Mouse (Mus musculus) midbrain, embryonic 13.5 days (tissue): ENCODE measurements at regions not wholly inside any gene's neighbourhood (a gene's known extent, or its start where the extent isn't known, plus 50 kb on each side); places are given as distances from the start of the nearest gene placed in this dataset.

Source experiments
- ATAC-seq: fragments of 200-750 bp; cut with Nextera tagmentation; 2 replicates; pipeline ENCODE4 v1.8.0; 2017; ENCODE audit warnings: mild to moderate bottlenecking, moderate TSS enrichment, moderate library complexity
- H3K27ac ChIP-seq: fragments of 300-500 bp; sonication (generic); 2 replicates; pipeline ENCODE4 v1.5.1; 2015; ENCODE audit warnings: inconsistent platforms, mild to moderate bottlenecking, moderate library complexity
- H3K27me3 ChIP-seq: fragments of 300-500 bp; sonication (generic); 2 replicates; pipeline ENCODE4 v1.6.1; 2015; ENCODE audit warnings: mild to moderate bottlenecking, inconsistent platforms
- H3K36me3 ChIP-seq: fragments of 300-500 bp; sonication (generic); 2 replicates; pipeline ENCODE4 v1.6.1; 2015; ENCODE audit warnings: mild to moderate bottlenecking, inconsistent platforms
- H3K4me1 ChIP-seq: fragments of 300-500 bp; sonication (generic); replicated peaks from 2 replicates; pipeline ENCODE4 v1.6.1; 2015; ENCODE audit warnings: inconsistent platforms
- H3K4me2 ChIP-seq: fragments of 300-500 bp; sonication (generic); replicated peaks from 2 replicates; pipeline ENCODE4 v1.6.1; 2015; ENCODE audit warnings: moderate library complexity, mild to moderate bottlenecking, inconsistent platforms
- H3K4me3 ChIP-seq: fragments of 300-500 bp; sonication (generic); replicated peaks from 2 replicates; pipeline ENCODE4 v1.5.1; 2015; ENCODE audit warnings: mild to moderate bottlenecking, inconsistent platforms
- H3K9ac ChIP-seq: fragments of 300-500 bp; sonication (generic); replicated peaks from 2 replicates; pipeline ENCODE4 v1.6.1; 2015; ENCODE audit warnings: mild to moderate bottlenecking, inconsistent platforms
- H3K9me3 ChIP-seq: fragments of 300-500 bp; sonication (generic); 2 replicates; pipeline ENCODE4 v1.6.1; 2016; ENCODE audit warnings: mild to moderate bottlenecking, inconsistent platforms
- WGBS: fragments of 180-500 bp; shearing (Covaris S2); methylation state at CpG from one replicate; pipeline ENCODE4 v1.1.7; 2015; 5-methylcytosine and 5-hydroxymethylcytosine counted together

DNA sequence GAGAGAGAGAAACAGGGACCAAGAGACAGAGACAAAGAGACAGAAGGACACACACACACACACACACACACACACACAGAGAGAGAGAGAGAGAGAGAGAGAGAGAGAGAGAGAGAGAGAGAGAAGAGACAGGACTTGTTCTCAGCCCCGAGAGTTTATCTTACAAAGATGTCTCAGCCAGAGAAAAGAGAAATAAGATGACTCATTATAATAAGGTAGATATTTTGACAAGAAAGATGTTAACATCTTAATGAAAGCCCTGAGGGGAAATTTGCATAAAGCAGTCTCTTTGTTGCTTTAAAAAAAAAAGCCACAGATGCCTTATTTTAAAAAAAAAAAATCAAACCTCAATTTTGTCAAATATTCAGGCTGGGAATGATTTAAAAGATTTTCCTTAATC lies 78.1 kb upstream of the Tnr start:
- H3K36me3 ChIP-seq = no peaks in the 10 kb centered on the region
- no peak for ATAC-seq
- no peak overlapping the region for H3K27ac ChIP-seq
- no peak overlapping the region for H3K9ac ChIP-seq
- H3K27me3 ChIP-seq = no peaks in the 10 kb centered on the region
- H3K9me3 ChIP-seq = no peaks in the 10 kb centered on the region
- no peak overlapping the region for H3K4me2 ChIP-seq
- 48% methylated on average over 1 of the region's 1 CpGs for WGBS
- no peak overlapping the region for H3K4me3 ChIP-seq
- 0 out of 2 replicates have a peak, but pooled peaks cover 4% of the 10 kb centered on the region for H3K4me1 ChIP-seq

DNA sequence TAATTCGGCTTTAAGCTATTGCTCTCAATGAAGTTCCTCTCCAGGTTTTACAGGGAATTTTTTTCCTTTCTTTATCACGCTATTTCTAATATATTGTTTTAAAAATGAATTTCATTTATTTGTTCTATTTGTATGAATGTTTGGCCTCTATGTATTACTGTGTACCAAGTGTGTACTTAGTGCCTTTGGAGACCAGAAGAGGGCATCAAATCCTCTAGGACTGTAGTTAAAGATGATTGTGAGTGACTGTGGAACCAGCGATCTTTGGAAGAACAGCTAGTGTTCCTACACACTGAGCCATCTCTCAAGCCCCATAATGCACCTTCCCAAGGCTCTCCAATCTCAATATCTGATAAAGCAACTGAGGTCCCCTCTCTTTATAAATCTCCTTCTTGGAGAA lies 72.1 kb upstream of the Tnr start:
- no peaks in the 10 kb centered on the region for H3K9me3 ChIP-seq
- no peak overlapping the region for H3K4me2 ChIP-seq
- WGBS = 81% methylated on average over 3 of the region's 3 CpGs
- no peaks in the 10 kb centered on the region for H3K27me3 ChIP-seq
- no peak overlapping the region for H3K4me3 ChIP-seq
- no peaks in the 10 kb centered on the region for H3K4me1 ChIP-seq
- no peaks in the 10 kb centered on the region for H3K36me3 ChIP-seq
- no peak overlapping the region for H3K9ac ChIP-seq
- H3K27ac ChIP-seq = no peak overlapping the region
- no peak for ATAC-seq

DNA sequence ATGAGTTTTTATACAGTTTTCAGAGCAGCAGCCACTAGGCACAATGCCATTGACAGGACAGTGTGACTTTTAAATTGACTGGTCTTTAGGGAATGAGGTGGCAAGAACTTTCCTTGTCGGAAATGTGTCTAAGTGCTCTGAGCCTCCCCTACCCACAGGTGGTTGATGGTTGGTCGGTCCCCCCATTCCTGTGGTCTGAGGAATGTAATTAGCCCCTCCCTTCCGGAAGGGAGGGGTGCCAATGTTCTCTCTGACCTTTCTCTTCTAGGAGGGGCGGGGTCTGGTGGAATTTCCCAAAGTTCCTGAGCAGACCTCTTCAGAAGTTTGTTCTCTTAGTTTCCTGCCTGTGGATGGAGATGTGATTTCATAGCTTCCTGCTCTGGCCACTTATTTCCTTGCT lies 62.7 kb upstream of the Tnr start:
- no peak for ATAC-seq
- 78% methylated on average over 4 of the region's 4 CpGs for WGBS

DNA sequence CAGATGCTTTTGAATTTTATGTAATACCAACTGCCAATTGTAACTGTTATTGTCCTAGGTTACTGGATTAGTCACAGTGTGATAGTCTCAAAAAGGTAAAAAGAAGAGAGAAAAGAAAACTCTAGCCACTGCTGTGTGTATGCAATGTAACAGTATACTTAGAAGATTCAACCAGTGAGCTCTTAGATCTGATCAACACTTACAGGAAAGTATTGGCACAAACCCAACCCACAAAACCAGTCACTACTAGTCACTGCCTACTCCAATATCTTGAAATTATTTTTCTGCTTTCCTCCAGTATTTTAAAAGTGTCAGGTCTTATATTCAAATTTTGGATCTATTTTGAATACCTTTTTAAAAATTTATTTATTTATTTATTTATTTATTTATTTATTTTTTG lies 52.6 kb upstream of the Tnr start:
- H3K4me1 ChIP-seq = no peaks in the 10 kb centered on the region
- H3K9ac ChIP-seq = no peak overlapping the region
- H3K9me3 ChIP-seq = no peaks in the 10 kb centered on the region
- ATAC-seq = no peak
- H3K27ac ChIP-seq = no peak overlapping the region
- no peak overlapping the region for H3K4me2 ChIP-seq
- H3K27me3 ChIP-seq = no peaks in the 10 kb centered on the region
- H3K36me3 ChIP-seq = no peaks in the 10 kb centered on the region
- H3K4me3 ChIP-seq = no peak overlapping the region

More for the DNA sequence above, 62.7 kb upstream of the Tnr start:
- no peak overlapping the region for H3K4me3 ChIP-seq
- H3K27ac ChIP-seq = no peak overlapping the region
- H3K9me3 ChIP-seq = no peaks in the 10 kb centered on the region
- no peak overlapping the region for H3K4me2 ChIP-seq
- no peaks in the 10 kb centered on the region for H3K36me3 ChIP-seq
- no peak overlapping the region for H3K9ac ChIP-seq
- H3K4me1 ChIP-seq = no peaks in the 10 kb centered on the region
- H3K27me3 ChIP-seq = no peaks in the 10 kb centered on the region
